Mouse (Mus musculus) forebrain, embryonic 10.5 days (tissue): ENCODE results near the gene Thoc3. TPM values are rescaled to one million over a fixed set of nuclear protein-coding genes. Genes with fewer than 3 reads are reported as not detected.

Source experiments
- polyA plus RNA-seq: library from polyadenylated mRNA; unstranded; fragments of >200 nt; fragmentation: Nextera tagmentation; extraction: Ambion mirVana; gene quantifications from 2 replicates; pipeline ENCODE4 v1.2.1, GENCODE M21; 2016

Gene Thoc3
- polyA plus RNA-seq, 1 experiment from 2014 or later = 193 TPM

Other genes starting within 250 kb of the Thoc3 start
- gene Cplx2, start 97.5 kb downstream of the Thoc3 start, polyA plus RNA-seq = 5.5 TPM in 2 replicates
- gene Simc1, start 34.9 kb upstream of the Thoc3 start, polyA plus RNA-seq = 14.3 and 16.4 TPM in 2 replicates
- 201 and 202 TPM in 2 replicates for gene 4833439L19Rik, start 96.6 kb upstream of the Thoc3 start, polyA plus RNA-seq
- 23.3 and 26.5 TPM in 2 replicates for gene Arl10, start 106.2 kb upstream of the Thoc3 start, polyA plus RNA-seq
- gene Nop16, start 121.2 kb upstream of the Thoc3 start, polyA plus RNA-seq = 99.8 and 111 TPM in 2 replicates
- 143 and 144 TPM in 2 replicates for gene Higd2a, start 121.4 kb upstream of the Thoc3 start, polyA plus RNA-seq
- gene Cltb, start 142.5 kb upstream of the Thoc3 start, polyA plus RNA-seq = 12.4 and 15.3 TPM in 2 replicates
- gene Faf2, start 152.9 kb upstream of the Thoc3 start, polyA plus RNA-seq = 80.1 and 83.8 TPM in 2 replicates
- gene Rnf44, start 225.1 kb upstream of the Thoc3 start, polyA plus RNA-seq = 88.6 and 106 TPM in 2 replicates
- 0.04 TPM in 1 of 2 replicates, not detected in the other for gene Cdhr2, start 232.6 kb upstream of the Thoc3 start, polyA plus RNA-seq